Mouse (Mus musculus): ENCODE measurements at regions not wholly inside any gene's neighbourhood (a gene's known extent, or its start where the extent isn't known, plus 50 kb on each side); places are given as distances from the start of the nearest gene placed in this dataset.

GRCm38 (mm10) chr13:37704475-37704874, 73.7 kb upstream of the Rreb1 start:
- no peak for TF ChIP-seq POLR2A (IDR thresholded peaks at IDR 0.05; ENCODE audit: borderline replicate concordance, extremely low read depth, low read depth, low read length)
- TF ChIP-seq CTCF (IDR thresholded peaks at IDR 0.05; ENCODE audit: insufficient read depth, low read length): no peak

All from lung, adult 2 months (tissue).